Mouse (Mus musculus) E14TG2a.4 (cell line): ENCODE data around the gene Zfp786.

Experiments used
- H3K27me3 ChIP-seq: 2 replicates; pipeline ENCODE4 v1.6.1; 2014; ENCODE audit warnings: low read length, control low read depth; ENCODE audit not compliant: insufficient read depth
- H3K36me3 ChIP-seq: 2 replicates; pipeline ENCODE4 v1.6.1; 2014; ENCODE audit warnings: low read length, control low read depth; ENCODE audit not compliant: insufficient read depth
- H3K4me1 ChIP-seq: replicated peaks from 2 replicates; pipeline ENCODE4 v1.6.1; 2014; ENCODE audit warnings: low read depth, low read length, control low read depth
- H3K4me3 ChIP-seq: replicated peaks from 2 replicates; pipeline ENCODE4 v1.5.1; 2014; ENCODE audit warnings: mild to moderate bottlenecking, low read length
- H3K9me3 ChIP-seq: 2 replicates; pipeline ENCODE4 v1.6.1; 2014; ENCODE audit warnings: low read length, control low read depth
- CTCF ChIP-seq: conservative IDR thresholded peaks from 2 replicates; pipeline ENCODE4 v1.5.1; 2014; ENCODE audit warnings: low read length
- NANOG ChIP-seq: IDR thresholded peaks from 2 replicates; pipeline ENCODE4 v1.6.1; 2014; ENCODE audit warnings: borderline replicate concordance, low read length, mixed read lengths
- POU5F1 ChIP-seq: IDR thresholded peaks from 2 replicates; pipeline ENCODE4 v1.6.1; 2014; ENCODE audit warnings: low read length, borderline replicate concordance

Gene Zfp786

DNA sequence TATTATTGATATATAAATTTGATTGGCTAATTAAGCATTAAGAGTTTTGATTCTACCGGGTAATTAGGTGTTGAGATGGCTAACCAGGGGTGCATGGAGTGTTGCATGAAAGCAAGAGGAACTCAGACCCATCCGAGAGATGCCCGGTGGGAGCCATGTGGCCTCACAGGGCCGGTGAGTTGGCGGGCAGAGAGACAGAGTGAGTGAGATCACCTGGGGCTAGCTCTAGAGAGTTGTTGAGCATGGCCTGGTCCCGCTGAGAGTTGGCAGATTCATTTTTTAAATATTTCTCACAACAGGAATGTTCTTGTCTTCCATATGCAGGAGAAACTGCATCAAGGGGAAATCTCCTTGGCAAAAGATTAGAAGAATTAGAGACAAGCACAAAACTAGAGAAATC lies 26.6 kb upstream of the Zfp786 start:
- Histone ChIP-seq H3K4me1 (no peaks in the 10 kb centered on the region), H3K4me3 (no peak overlapping the region), H3K36me3 (peaks cover 21% of the 10 kb centered on the region), H3K27me3 (no peaks in the 10 kb centered on the region), H3K9me3 (peaks cover 5% of the 10 kb centered on the region)
- TF ChIP-seq POU5F1 (no peak), CTCF (no peak), NANOG (no peak)

DNA sequence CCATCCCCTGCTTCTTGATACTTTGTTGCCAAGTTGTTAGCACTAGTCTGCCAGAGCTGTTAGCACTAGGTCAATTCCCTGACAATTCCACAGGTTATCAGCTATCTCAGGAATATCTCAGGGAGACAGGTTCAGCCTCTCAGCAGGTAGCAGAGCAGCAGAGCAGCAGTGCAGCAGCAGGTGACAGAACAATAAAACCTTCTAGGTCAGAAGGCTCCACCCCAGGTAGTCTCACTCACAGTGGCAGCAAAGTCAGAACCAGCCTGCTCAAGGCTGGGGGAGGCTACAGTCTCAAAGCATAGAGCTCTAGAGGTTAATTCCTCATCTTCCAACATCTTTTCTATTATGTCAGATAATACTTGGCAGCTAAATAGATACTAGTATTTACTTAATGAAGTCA lies 15.1 kb upstream of the Zfp786 start:
- peaks cover 4% of the 10 kb centered on the region; the same call in 1 of the 2 replicates for H3K4me1 ChIP-seq
- no peak overlapping the region for H3K4me3 ChIP-seq
- H3K9me3 ChIP-seq: no peaks in the 10 kb centered on the region
- no peaks in the 10 kb centered on the region for H3K27me3 ChIP-seq
- no peak for TF ChIP-seq POU5F1
- no peak for TF ChIP-seq CTCF
- TF ChIP-seq NANOG: no peak
- no peaks in the 10 kb centered on the region for H3K36me3 ChIP-seq

- Histone ChIP-seq H3K4me3 (no peak overlapping the region), H3K36me3 (no peaks in the 10 kb centered on the region), H3K4me1 (peaks cover 4% of the 10 kb centered on the region; the same call in 1 of the 2 replicates), H3K27me3 (peaks cover 7% of the 10 kb centered on the region; the same call in 1 of the 2 replicates), H3K9me3 (no peaks in the 10 kb centered on the region)
- TF ChIP-seq NANOG (no peak), POU5F1 (no peak), CTCF (no peak)
Measured at GRCm38 (mm10) chr6:47842337-47842736, 11.7 kb upstream of the Zfp786 start.

DNA sequence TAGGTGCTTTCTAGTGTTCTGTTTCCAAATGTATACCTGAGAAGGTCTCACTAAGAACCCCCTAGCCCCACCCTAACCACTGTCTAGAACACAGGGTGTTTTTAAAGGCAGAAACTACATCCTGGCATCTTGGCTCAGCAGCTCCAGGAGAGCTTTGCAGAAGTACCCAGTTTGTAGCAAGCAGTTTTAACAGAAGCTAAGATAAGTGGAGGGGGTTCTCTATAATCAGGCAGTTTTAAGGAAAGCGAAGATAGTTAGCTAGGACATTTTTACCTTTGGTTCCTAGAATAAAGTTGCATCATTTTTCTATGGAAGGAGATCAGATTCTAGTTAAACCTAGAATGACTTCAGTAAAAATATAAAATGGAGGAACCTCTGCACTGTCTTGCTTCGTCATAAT lies 11.2 kb upstream of the Zfp786 start:
- H3K27me3 ChIP-seq: peaks cover 7% of the 10 kb centered on the region; the same call in 1 of the 2 replicates
- no peaks in the 10 kb centered on the region for H3K9me3 ChIP-seq
- TF ChIP-seq POU5F1: no peak
- no peak for TF ChIP-seq CTCF
- no peak for TF ChIP-seq NANOG
- no peak overlapping the region for H3K4me3 ChIP-seq
- no peaks in the 10 kb centered on the region for H3K36me3 ChIP-seq
- peaks cover 4% of the 10 kb centered on the region; the same call in 1 of the 2 replicates for H3K4me1 ChIP-seq

DNA sequence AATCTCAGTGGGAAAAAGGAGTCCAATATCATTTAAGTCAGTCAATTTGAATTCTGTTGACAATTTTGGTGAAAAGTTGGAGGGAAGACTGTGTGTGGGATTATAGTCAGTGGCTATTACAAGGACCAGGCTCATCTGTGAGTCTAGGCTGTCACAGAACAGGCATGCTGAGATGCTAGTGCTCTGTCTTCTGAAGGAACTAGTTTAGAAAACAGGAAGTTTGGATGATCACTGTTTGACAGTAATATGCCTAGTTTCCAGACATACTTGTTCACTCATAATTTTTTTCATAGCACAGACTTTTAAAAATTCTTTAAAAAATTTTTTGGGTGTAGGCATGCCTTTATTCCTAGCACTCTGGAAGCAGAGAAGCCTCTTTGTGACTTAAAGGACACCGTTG lies 10.4 kb upstream of the Zfp786 start:
- Histone ChIP-seq H3K36me3 (no peaks in the 10 kb centered on the region), H3K4me3 (no peak overlapping the region), H3K9me3 (no peaks in the 10 kb centered on the region), H3K27me3 (peaks cover 11% of the 10 kb centered on the region; the same call in 1 of the 2 replicates), H3K4me1 (peaks cover 9% of the 10 kb centered on the region)
- no peak for TF ChIP-seq NANOG
- TF ChIP-seq CTCF: no peak
- TF ChIP-seq POU5F1: no peak

- Histone ChIP-seq H3K4me3 (no peak overlapping the region), H3K9me3 (no peaks in the 10 kb centered on the region), H3K4me1 (peaks cover 7% of the 10 kb centered on the region), H3K36me3 (no peaks in the 10 kb centered on the region), H3K27me3 (peaks cover 16% of the 10 kb centered on the region; the same call in 1 of the 2 replicates)
- no peak for TF ChIP-seq CTCF
- no peak for TF ChIP-seq POU5F1
- no peak for TF ChIP-seq NANOG
Measured at GRCm38 (mm10) chr6:47837630-47838029, 7.0 kb upstream of the Zfp786 start.

DNA sequence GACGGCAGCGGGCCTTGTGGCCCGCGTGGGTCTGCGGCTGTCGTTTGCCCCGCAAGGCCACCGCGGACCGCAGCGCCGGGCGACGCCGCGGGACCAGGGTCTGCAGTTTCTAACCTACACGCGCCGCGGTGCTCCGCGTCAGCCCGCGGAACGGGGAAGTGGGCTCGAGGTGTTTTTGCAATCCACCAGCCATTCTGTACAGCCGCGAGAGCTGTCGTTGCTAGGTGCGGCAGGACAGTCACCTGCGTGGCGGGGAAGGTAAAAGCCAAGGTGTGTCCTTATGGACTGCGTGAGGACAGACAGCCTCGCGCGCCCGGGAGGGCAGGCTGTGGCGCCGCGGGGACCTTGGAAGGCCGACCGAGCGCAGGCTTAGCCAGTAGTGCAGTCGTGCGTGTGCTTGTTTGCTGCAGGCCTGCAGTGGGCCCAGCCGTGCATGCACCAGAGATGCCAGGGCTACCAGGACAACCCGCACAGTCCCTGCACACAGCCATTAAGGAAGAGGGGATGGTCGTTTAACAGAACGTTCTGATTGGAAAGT lies 5.4 kb upstream of the Zfp786 start:
- peak overlapping the region; percentile 97 for H3K4me3 ChIP-seq
- H3K27me3 ChIP-seq: peaks cover 19% of the 10 kb centered on the region; the same call in 1 of the 2 replicates
- peaks cover 7% of the 10 kb centered on the region for H3K4me1 ChIP-seq
- TF ChIP-seq POU5F1 (no peak), CTCF (no peak), NANOG (no peak)
- no peaks in the 10 kb centered on the region for H3K9me3 ChIP-seq
- H3K36me3 ChIP-seq: no peaks in the 10 kb centered on the region

- H3K4me1 ChIP-seq: peaks cover 11% of the 10 kb centered on the region
- no peaks in the 10 kb centered on the region for H3K9me3 ChIP-seq
- H3K27me3 ChIP-seq: peaks cover 19% of the 10 kb centered on the region; the same call in 1 of the 2 replicates
- TF ChIP-seq CTCF: peak; percentile 44
- TF ChIP-seq NANOG: no peak
- no peak for TF ChIP-seq POU5F1
- H3K4me3 ChIP-seq: peak within 1 kb of the TSS; percentile 97
- no peaks in the 10 kb centered on the region for H3K36me3 ChIP-seq
Measured at GRCm38 (mm10) chr6:47835482-47835983, 4.9 kb upstream of the Zfp786 start, which contains the start of gene Zfp398. Gene Zfp398 (plus strand): TSS chr6:47835661.

DNA sequence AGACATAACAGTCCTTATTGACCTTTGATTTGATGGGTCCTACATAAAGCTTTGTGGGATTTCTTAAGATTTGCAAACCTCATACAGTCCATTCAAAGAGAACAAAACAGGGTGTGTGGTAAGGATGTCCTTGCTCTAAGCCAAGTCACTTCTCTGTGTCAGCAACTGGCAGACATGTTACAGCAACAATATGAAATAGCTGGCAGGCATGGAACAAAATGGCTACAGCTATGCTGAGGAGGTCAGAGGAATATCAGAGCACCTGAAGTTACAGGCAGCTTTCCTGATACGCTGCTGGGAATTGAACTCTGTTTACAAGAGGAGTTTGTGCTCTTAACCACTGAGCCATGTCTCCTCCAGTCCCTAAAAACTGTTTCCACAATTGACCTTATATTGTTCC lies 1.6 kb upstream of the Zfp786 start:
- TF ChIP-seq NANOG (no peak), POU5F1 (no peak), CTCF (no peak)
- H3K4me3 ChIP-seq: no peak overlapping the region
- H3K9me3 ChIP-seq: no peaks in the 10 kb centered on the region
- H3K27me3 ChIP-seq: peaks cover 16% of the 10 kb centered on the region
- peaks cover 12% of the 10 kb centered on the region for H3K4me1 ChIP-seq
- no peaks in the 10 kb centered on the region for H3K36me3 ChIP-seq
